Mouse (Mus musculus) embryonic facial prominence, embryonic 15.5 days (tissue): ENCODE measurements around the gene Pm20d1. TPM values are rescaled to one million over a fixed set of nuclear protein-coding genes. Genes with fewer than 3 reads are reported as not detected.

ENCODE experiments used
- ATAC-seq: fragments of 200-750 bp; cut with Nextera tagmentation; 2 replicates; pipeline ENCODE4 v1.8.0; 2017; ENCODE audit warnings: low read depth, moderate TSS enrichment; ENCODE audit not compliant: insufficient number of reproducible peaks, low FRiP score, low TSS enrichment
- H3K27ac ChIP-seq: fragments of 300-500 bp; sonication (generic); replicated peaks from 2 replicates; pipeline ENCODE4 v1.5.1; 2015; ENCODE audit warnings: mild to moderate bottlenecking, inconsistent platforms
- H3K27me3 ChIP-seq: fragments of 300-500 bp; sonication (generic); 2 replicates; pipeline ENCODE4 v1.6.1; 2015; ENCODE audit warnings: inconsistent platforms
- H3K36me3 ChIP-seq: fragments of 300-500 bp; sonication (generic); 2 replicates; pipeline ENCODE4 v1.6.1; 2015; ENCODE audit warnings: mild to moderate bottlenecking, inconsistent platforms
- H3K4me1 ChIP-seq: fragments of 300-500 bp; sonication (generic); 2 replicates; pipeline ENCODE4 v1.6.1; 2015; ENCODE audit warnings: inconsistent platforms
- H3K4me2 ChIP-seq: fragments of 300-500 bp; sonication (generic); replicated peaks from 2 replicates; pipeline ENCODE4 v1.6.1; 2015; ENCODE audit warnings: mild to moderate bottlenecking, inconsistent platforms
- H3K4me3 ChIP-seq: fragments of 300-500 bp; sonication (generic); replicated peaks from 2 replicates; pipeline ENCODE4 v1.5.1; 2015; ENCODE audit warnings: mild to moderate bottlenecking, inconsistent platforms
- H3K9ac ChIP-seq: fragments of 300-500 bp; sonication (generic); 2 replicates; pipeline ENCODE4 v1.6.1; 2015; ENCODE audit warnings: inconsistent platforms
- H3K9me3 ChIP-seq: fragments of 300-500 bp; sonication (generic); replicated peaks from 2 replicates; pipeline ENCODE4 v1.6.1; 2016; ENCODE audit warnings: inconsistent platforms
- WGBS: fragments of 180-500 bp; shearing (Covaris S2); methylation state at CpG from one replicate; pipeline ENCODE4 v1.1.7; 2015; 5-methylcytosine and 5-hydroxymethylcytosine counted together
- polyA plus RNA-seq: library from polyadenylated mRNA; unstranded; fragments of >200 nt; fragmentation: Nextera tagmentation; extraction: Ambion mirVana; gene quantifications from 2 replicates; pipeline ENCODE4 v1.2.1, GENCODE M21; 2015

Pm20d1 gene
- polyA plus RNA-seq, 1 experiment from 2014 or later, result 1.2 TPM

DNA sequence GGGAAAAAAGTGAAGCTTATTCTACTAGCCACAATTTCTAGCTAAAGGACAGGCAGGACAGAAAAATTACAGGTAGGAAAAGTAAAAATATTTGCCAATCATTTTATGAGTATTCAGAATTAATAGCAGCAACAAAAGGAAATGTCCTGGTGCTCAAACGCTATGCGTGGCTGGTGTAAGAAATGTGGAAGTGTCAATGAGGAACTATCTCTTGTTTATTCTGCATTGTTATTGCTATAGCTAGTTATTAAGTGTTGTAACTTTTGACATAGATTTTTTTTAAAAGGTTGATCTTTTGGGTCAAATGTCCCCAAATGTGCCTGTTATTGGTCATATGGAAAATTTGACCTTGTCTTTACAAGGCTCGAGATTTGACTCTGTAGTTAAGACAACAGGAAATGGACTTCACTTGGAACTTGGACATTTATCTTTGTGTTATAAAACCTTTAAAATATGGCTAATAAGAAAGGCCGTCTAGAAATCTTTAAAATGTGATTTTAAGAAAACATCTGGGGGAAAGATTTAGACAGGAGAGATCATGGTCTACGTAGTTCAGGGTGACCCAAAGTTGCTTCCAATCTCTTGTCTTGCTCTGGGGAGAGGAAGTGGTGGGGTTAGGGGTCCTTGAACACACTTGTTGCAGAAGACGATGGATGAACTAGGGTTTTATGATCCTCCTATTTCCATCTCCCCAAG is 69.3 kb downstream of the Pm20d1 start:
- H3K4me3 ChIP-seq, result peak overlapping the region; percentile 74; the same call in 1 of the 2 replicates
- peak overlapping the region; percentile 87 for H3K4me2 ChIP-seq
- ATAC-seq, result no peak
- no peaks in the 10 kb centered on the region for H3K36me3 ChIP-seq
- H3K9me3 ChIP-seq, result no peaks in the 10 kb centered on the region
- no peaks in the 10 kb centered on the region for H3K27me3 ChIP-seq
- H3K9ac ChIP-seq, result no peak overlapping the region
- no peak overlapping the region for H3K27ac ChIP-seq
- H3K4me1 ChIP-seq, result no peaks in the 10 kb centered on the region
- 72% methylated on average over 6 of the region's 6 CpGs for WGBS

DNA sequence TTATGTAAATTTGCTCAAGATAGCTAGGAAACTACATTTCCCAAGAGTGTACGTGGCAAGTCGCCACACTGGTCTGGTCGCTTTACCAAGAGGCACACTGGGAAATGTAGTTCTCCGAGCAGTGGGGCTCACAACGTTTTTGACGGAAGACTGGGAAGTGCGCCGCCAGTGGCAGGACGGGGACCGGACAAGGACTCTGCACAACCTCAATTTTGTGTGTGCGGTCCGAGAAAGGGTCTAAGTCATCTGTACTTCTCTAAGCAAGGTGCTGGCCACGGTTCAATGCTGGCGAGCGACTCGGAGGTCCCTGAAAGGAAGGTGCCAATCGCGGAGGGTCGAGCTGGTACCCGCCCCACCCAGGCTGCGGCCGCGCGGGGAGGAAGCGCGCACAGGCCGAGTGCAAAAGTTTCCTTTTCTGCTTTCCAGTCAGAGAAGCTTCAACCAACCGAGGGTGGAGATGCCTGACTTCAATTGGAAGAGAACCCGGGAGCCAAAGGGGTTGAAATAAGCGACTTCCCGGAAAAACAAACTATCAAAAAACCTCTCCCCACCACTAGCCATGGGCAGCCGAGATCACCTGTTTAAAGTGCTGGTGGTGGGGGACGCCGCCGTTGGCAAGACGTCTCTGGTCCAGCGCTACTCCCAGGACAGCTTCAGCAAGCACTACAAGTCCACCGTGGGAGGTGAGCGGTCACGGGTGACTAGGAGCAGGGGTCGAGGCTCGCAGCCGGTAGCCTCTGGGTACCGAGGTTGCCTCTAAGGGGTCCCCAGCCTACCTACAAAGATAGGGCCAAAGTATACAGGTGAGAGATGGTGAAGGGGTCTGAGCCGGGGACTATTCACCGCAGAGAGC is 70.1 kb downstream of the Pm20d1 start, which contains the start of gene Rab29:
TSS of gene Rab29 (plus strand) at position 132 of the 853 bp plus-strand sequence.
- H3K36me3 ChIP-seq, result no peaks in the 10 kb centered on the region
- WGBS, result under 1% methylated on average over 46 of the region's 46 CpGs
- peak within 1 kb of the TSS; percentile 87 for H3K4me2 ChIP-seq
- peak within 1 kb of the TSS; percentile 74 for H3K4me3 ChIP-seq
- ATAC-seq, result peak; percentile 94
- H3K9ac ChIP-seq, result peak within 1 kb of the TSS; percentile 55
- no peaks in the 10 kb centered on the region for H3K27me3 ChIP-seq
- no peak within 1 kb of the TSS for H3K27ac ChIP-seq
- H3K4me1 ChIP-seq, result no peaks in the 10 kb centered on the region
- H3K9me3 ChIP-seq, result no peaks in the 10 kb centered on the region

DNA sequence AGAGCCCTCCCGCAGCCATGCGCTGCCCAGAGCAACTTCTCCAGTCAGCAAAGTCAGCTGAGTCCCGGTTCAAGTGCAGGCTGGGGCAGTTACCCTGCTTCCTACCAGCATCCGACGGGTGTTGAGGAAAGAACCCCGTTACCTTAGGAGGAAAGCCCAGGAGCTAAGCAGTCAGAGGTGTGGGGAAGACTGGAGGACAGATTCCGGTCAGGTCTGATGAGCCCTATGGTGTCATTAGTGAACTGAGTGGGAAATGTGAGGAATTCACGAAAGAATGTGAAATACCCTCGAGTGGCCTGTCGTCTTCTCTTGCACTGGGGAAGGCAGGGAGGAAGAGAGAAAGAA is 70.7 kb downstream of the Pm20d1 start:
- 11% methylated on average over 10 of the region's 10 CpGs for WGBS
- H3K4me1 ChIP-seq, result no peaks in the 10 kb centered on the region
- peak overlapping the region; percentile 74 for H3K4me3 ChIP-seq
- no peak for ATAC-seq
- H3K4me2 ChIP-seq, result peak overlapping the region; percentile 87
- 0 out of 2 replicates have a peak, but pooled peaks cover 3% of the 10 kb centered on the region for H3K36me3 ChIP-seq
- no peaks in the 10 kb centered on the region for H3K27me3 ChIP-seq
- H3K9ac ChIP-seq, result peak overlapping the region; percentile 55
- H3K9me3 ChIP-seq, result no peaks in the 10 kb centered on the region
- H3K27ac ChIP-seq, result no peak overlapping the region

DNA sequence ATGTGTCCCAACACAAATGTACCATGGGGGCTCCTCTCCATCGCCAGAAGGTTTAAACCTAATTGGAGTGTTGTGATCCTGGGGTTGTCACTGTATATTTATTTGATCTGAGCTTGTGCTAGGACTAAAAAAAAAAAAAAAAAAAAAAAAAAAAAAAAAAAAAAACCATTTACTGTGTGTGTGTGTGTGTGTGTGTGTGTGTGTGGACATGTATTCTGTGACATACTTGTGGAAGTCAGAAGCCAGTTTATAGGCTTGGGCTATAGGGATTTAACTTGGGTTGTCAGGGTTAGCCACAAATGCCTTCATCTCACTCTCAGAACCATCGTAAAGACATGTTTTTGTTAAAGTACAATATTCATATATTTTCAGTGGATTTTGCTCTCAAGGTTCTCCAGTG is 72.4 kb downstream of the Pm20d1 start:
- Histone ChIP-seq H3K4me1 (no peaks in the 10 kb centered on the region), H3K27ac (no peak overlapping the region), H3K4me3 (no peak overlapping the region), H3K9me3 (no peaks in the 10 kb centered on the region), H3K36me3 (0 out of 2 replicates have a peak, but pooled peaks cover 6% of the 10 kb centered on the region), H3K27me3 (no peaks in the 10 kb centered on the region), H3K9ac (no peak overlapping the region), H3K4me2 (no peak overlapping the region)
- WGBS, result 78% methylated on average over 2 of the region's 2 CpGs
- no peak for ATAC-seq

Other genes starting within 250 kb of the Pm20d1 start
- not detected in 2 replicates for gene Avpr1b, start 198.1 kb upstream of the Pm20d1 start, polyA plus RNA-seq
- 1.1 and 1.3 TPM in 2 replicates for gene Ctse, start 159.1 kb upstream of the Pm20d1 start, polyA plus RNA-seq
- 17.0 and 19.2 TPM in 2 replicates for gene Rab7b, start 108.7 kb upstream of the Pm20d1 start, polyA plus RNA-seq
- gene Slc26a9, start 53.4 kb upstream of the Pm20d1 start, polyA plus RNA-seq, result 0.28 and 0.72 TPM in 2 replicates
- gene Slc41a1, start 30.1 kb downstream of the Pm20d1 start, polyA plus RNA-seq, result 17.8 and 18.3 TPM in 2 replicates
- 27.4 and 30.5 TPM in 2 replicates for gene Rab29, start 69.8 kb downstream of the Pm20d1 start, polyA plus RNA-seq
- gene Nucks1, start 113.2 kb downstream of the Pm20d1 start, polyA plus RNA-seq, result 60.5 and 67.0 TPM in 2 replicates
- gene Slc45a3, start 165.6 kb downstream of the Pm20d1 start, polyA plus RNA-seq, result 12.6 and 13.3 TPM in 2 replicates
- gene Elk4, start 210.2 kb downstream of the Pm20d1 start, polyA plus RNA-seq, result 23.0 and 29.2 TPM in 2 replicates